Mouse (Mus musculus): ENCODE results near the gene Snph.

GRCm38 (mm10) chr2:151574607-151575006 lies 57.8 kb downstream of the Snph start:
- TF ChIP-seq CTCF (IDR thresholded peaks at IDR 0.05; ENCODE audit: low read depth) (no peak), EP300 (IDR thresholded peaks at IDR 0.05; ENCODE audit: low read depth) (no peak)
